Mouse (Mus musculus): ENCODE data around the gene Tnp2.

DNA sequence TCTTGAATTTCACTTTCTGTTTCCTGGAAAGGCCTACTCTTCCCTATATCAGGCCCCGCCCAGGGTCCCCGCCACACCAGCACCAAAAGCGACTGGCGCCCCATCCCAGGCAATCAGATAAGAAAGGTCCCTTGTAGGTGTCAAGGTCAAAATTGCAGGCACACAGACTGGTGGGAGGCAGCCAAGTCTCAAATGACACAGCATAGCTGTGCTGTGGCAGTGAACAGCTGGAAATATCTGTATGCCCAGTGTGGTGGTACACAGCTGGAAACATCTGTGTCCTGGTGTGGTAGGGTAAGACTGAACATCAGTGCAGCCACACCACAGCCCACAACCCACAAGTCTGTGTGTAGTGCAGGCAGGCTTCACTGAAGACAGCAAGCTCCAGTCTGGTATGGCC lies 26.4 kb upstream of the Tnp2 start:
- peak; percentile 31; the same call in 1 of the 2 replicates for TF ChIP-seq GATA1 (IDR thresholded peaks at IDR 0.05; ENCODE audit: low read length)
- no peak for TF ChIP-seq TAL1 (IDR thresholded peaks at IDR 0.05; ENCODE audit: low read length)

Data from erythroblast, embryonic 14.5 days (primary cell).